Mouse (Mus musculus): Measurements from ENCODE around the gene Dock4. TPM values are rescaled to one million over a fixed set of nuclear protein-coding genes. Genes with fewer than 3 reads are reported as not detected.

The Dock4 gene
- 2.2 TPM for total RNA-seq (2023)

DNA sequence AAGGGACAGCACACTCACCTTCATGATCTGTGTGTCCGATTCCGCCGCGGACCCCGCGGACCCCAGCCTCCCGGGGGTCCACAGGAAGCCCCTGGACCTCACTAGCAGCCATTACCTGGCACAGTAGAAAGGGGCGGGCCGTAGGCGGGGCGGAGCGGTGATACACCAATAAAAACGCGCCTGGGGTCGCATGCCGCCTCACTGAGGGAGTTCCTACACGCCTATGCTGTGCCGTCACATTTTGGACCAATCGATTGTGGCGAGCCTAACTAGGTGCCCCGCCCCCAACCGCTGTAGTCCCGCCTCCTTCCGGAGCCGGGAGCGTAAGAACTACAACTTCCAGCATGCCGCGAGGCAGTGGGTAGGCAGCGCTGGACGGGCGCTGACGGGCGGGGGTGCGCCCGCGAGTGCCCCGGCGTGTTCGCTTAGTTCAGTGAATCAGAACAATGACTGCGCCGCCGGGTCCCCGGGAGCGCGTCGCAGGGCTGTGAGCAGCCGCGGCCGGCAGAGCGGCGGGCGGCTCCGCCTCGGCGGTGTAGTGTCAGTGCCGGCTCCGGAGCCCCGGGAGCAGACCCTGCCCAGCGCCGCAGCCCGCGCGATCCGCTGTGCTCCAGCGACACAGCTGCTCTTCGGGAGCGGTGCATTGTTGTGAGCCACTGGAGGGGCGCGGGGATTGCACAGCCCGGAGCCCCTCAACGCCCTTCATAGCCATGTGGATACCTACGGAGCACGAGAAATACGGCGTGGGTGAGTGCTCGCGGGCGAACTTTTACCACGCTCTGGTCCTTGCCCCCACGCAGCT is at the start of gene Dock4, which contains the start of gene Zfp277:
TSS of gene Dock4 (plus strand) at position 305 of the 802 bp plus-strand sequence.
TSS of gene Zfp277 (minus strand) at position 255 of the 802 bp plus-strand sequence.

Other genes with a start within 250 kb of the Dock4 start
- 0.46 TPM for gene Lsmem1, start 246.5 kb upstream of the Dock4 start, total RNA-seq (2023)
- gene Ifrd1, start 197.4 kb upstream of the Dock4 start, total RNA-seq (2023) = 244 TPM
- gene Zfp277, start 50 bp upstream of the Dock4 start, total RNA-seq (2023) = 26.9 TPM

Data from CD8-positive naive resting alpha-beta T cell, adult 57 days (primary cell).